Mouse (Mus musculus): Measurements from ENCODE around the gene Epgn.

Gene Epgn

DNA sequence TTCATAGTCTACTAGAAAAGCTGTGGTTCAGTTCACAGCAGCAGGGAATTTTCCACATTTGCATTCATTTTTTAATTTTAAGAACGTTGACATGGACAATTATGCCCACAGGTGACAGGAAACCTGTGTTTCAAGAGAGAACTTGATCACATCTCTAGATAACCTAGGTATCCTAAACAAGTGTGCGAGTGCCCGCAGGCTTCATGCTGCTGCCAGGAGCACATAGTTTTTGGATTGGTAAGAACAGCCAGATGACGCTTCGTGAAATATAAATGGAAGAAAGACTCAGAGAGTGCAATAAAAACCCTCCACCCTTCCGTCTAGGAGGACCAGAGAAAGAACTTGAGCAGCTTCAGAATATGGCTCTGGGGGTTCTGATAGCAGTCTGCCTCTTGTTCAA is at the start of gene Epgn:
TSS of gene Epgn (plus strand) at position 301 of the 400 bp plus-strand sequence.
- no peak for DNase-seq

DNA sequence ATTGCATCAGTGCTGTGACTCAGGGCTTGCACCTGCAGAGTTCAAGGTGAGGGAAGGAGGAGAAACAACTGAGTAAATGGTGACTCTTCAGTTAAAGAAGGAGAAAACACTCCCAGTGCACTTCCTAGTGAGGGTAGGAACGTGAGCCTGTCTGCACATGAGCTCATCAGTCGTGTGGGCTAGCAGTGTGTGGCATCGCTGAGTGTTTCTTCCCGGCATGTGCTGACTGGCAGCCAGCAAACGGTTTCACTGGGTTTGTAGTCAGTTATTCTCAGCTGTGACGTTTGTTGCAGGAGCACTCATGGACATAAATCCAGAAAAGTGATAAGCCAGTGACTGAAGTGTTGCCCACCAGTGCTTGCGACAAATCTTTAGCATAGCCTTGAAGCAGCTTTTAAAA is 47.0 kb upstream of the Epgn start:
- DNase-seq = no peak

DNA sequence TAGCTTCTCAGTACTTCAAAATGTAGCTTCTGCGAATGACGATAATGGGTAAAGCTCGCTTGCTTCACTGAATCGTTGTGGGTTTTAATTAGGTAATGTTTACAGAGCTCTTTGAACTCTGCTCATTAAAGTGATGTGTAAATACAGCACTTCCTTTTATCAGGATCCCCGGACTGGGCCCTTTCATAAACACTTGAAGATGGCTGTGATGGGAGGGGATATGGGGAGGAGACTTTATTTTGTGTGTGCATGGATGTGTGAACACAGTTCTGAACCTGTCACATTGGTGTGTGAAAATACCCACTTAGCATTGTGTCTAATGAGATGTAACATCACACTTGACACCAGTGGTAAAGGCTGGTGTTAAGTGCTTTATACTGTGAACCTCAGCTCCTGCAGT is 39.7 kb upstream of the Epgn start:
- no peak for DNase-seq

DNA sequence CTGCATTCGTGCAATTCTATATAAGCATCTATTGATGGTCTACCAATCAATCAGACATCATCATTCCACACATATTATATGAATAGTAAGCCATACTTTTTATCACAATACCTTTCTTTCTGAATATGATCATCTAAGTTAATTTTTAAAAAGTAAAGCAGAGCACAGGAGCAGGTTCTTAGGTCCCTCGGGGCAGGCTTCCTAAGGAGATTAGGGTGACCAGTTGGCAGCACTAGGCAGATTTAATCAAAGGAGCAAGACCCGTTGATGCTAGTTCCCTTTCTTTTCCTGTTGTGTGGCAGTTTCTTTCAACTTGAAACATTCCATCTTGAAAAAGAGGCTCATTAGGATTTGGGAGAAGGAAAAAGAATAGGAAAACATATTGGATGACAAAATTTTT is 39.1 kb upstream of the Epgn start:
- DNase-seq = no peak

DNA sequence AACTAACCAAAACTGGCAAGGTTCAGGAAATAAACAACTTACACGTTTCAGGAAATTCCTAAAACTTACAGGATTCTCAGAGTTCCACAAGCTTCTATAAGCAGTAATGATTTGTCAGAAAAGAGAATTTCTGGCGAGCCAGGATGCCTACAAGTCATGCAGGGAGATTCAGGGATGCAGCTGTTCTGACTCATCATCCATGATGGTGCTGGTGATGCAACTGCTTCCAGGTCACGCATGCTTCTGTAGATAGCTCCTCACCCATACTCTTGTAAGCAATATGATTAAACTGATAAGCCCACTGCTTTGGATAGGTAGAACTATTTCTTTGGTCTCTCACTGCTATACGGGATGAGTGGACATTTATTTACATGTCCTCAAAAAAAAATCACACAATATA is 38.7 kb upstream of the Epgn start:
- no peak for DNase-seq

DNA sequence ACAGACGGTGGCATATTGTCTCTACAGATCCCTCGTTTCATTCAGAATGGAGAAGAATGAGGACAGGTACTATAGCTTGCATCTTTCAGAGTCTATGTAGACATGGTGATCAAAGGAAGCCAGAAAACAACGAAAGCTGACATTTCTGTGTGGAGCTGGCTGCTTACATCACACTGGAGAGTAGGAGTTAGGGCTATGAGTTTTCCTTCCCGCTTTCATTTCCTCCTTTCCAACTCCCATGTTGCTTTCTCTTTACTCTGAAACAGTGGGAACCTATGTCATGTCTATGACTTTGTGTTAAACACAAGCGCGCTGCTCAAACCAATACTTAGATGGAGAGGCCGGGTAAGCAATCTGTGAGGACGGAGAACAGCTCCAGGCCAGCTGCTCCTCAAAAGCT is 27.3 kb upstream of the Epgn start:
- no peak for DNase-seq

DNA sequence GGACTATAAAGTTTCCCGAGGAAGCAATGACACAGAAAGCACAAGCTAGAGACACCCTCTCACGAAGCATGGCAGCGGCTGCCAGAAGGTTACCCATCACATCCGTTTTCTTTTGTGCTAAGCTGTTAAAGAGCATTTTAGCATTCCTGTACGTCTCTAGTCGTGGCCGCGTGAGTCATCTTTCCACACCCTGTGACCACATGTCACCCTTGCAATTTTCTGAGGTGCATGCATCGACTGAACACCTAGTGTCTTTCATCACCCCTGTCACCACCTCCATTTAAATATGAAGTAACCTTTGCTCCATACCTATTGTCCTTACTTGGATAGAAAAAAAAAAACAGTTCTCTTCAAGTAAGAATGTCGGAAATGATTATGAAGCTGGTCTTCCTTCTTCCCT is 12.0 kb upstream of the Epgn start:
- no peak for DNase-seq

DNA sequence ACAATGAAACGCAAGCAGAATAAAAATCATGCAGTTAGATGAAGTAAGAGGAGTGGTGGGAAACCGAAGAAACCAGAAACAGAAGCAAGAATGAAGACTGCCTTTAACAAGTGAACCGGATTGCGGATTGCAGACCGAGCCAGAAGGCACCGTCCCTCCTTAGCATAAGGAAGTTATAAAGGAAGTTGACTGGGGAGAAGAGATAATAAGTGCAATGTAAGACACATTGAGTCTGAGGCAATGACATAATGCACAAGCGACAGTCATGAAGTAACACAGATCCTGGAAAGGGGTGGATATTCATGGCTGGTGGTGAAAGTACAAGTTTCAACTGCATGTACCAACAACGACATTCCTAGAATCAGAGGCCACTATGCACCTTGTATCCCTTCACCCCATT is 4.2 kb upstream of the Epgn start:
- DNase-seq = no peak

DNA sequence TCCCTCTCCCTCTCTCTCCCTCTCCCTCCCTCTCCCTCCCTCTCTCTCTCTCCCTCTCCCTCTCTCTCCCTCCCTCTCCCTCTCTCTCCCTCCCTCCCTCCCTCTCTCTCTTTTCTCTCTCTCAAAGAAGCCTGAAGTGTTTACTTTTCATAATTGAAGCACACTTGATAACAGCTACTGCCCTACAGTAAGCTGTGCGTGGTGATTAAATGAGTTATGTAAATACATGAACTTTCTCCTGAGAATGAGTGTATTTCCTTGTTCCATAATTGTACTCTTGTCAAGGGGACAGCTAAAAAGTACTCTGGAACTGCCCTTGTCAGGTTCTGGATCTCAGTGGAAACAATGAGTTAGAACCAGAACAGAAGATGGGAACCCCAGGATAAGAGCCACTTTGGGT is 576 bp downstream of the Epgn start:
- DNase-seq = no peak

DNA sequence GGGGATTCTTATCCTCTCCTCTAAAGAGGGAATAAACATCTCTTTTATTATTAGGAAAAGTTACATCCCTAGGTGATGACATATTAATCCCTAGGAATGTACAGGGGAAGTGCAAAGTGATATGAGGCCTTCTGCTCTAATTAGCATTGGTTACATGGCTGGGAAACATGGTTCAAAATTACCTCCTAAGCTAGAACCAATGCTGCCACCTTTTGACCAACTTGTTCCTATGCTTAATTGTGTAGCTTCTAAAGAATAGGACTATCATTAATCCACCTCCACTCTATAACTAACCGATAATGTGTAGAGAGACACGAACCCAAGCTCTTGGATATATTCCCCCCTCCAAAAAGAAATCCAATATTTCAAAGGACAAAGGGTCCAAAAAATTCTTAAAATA is 3.4 kb downstream of the Epgn start:
- no peak for DNase-seq

DNA sequence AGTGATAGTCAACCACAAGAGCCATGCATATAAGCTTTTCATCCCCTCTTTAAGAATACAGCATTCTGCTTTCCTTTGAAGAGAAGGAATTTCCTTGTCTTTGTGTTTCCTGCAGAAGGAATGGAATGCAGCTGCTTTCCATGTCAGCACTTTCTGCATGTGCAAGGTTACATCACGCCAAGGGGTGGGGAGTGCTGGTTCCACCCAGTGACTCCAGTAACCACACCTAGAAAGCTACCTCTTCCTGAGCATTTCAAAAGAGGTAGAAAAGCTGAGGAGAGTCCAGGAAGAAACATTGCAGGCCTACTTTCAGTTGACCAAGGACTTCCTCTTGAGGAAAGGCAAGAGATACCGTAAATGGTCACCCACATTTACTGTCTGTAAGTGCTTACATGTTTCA is 8.1 kb downstream of the Epgn start:
- DNase-seq = no peak

DNA sequence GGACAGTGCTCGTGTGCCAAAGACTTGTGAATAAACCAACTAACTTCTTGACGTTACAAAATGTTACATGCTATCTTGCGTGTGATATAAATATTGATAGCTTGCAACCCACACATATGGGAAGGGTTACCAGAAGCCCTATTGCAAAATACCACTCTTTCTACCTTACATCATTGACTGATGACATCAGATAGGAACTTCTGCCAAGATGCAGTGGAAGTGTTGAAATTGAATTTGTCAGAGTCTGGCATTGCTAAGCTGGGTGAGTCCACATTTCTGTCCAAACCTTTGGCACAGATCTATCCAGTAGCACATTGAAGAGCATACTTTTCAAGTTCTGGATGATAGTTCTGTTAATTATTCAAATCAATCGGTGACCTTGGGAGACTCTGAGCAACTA is 9.4 kb downstream of the Epgn start:
- no peak for DNase-seq

DNA sequence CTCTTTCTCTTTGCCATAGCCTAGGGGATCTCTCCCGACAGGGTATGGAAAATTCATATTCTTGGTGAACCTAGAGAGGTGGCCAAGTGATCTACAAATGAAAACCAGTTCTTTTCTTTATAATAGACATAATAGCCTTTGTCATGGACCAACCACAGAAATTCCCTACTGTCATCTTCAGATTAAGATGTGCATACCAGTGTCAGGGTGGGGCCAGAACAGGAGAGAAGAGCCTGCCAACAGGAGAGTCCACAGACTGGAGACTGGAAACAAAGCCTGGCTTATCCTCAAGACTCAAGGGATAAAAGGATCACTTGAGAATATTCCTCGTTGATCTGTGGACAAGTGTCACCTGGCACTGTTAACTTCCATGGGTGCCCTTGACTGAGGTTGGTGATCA is 10.5 kb downstream of the Epgn start:
- no peak for DNase-seq

DNA sequence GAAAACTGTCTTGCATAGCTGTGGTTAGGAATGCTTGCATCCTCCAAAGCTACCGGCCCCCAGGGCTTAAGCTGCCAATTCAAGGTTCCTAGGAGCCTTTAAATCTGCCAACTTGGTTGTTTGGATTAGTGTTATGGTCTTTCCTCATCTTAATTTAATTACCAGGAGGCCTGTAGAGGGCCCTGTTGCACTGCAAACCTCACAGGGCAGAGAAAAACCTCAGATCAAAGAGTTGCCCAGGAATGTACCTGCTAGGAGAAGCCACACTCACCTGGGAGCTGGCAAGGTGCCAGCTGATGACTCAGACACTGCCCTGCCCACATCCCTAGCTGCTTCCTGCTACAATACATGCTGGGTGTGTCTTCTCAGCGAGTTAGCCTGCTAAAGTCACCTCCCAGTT is 11.3 kb downstream of the Epgn start:
- peak; percentile 2 to 8 for DNase-seq

DNA sequence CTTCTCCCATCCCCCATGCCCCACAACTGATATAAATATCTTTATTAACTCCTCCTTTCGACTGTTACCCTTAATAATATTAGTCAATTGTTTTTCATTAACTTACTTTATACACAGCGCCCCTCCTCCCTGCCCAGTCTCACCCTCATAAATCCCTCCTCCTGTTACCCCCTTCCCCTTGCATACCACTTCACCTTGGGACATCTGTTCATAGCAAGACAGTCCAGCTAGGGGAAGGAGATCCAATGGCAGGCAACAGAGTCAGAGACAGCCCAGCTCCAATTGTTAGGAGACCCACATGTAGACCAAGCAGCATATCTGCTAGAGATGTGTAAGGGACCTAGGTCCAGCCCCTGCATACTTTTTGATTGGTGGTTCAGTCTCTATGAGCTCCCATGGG is 11.7 kb downstream of the Epgn start:
- DNase-seq = no peak

DNA sequence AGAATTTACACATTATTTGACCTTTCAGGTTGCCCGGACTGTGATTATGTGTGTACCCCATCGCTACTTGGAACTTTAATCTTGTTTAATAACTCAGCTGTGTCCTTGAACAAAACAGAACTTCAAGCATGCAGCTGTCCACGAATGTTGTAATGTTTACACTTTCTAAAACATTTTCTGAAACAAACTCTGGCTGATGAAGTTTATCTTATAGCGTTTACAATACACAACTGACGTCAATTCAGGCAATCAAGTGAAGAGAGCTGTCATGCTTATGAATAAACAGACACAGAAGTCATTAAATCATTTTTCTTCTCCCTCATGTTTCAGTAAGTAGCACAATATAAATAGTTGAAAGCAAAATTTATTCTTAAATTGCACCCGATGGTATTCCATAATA is 20.7 kb downstream of the Epgn start:
- DNase-seq = no peak

DNA sequence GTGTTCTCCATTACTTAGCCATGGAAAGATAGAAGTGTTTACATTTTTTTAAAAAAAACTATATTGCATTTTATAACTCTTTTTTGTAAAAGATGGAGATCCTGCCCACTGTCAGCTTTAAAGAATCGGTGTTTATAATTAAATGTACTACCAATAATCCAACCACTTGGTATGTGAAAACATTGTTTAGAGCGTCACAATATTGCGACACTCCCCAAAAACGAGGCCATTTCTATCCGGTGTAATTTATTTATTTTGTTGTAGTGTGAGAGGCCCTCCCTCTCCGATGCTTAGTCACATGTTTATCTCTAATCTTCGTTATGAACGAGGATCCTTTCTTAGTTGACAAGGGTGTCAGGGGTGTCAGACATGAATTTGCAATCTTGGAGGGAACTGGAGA is 21.1 kb downstream of the Epgn start:
- DNase-seq = no peak

DNA sequence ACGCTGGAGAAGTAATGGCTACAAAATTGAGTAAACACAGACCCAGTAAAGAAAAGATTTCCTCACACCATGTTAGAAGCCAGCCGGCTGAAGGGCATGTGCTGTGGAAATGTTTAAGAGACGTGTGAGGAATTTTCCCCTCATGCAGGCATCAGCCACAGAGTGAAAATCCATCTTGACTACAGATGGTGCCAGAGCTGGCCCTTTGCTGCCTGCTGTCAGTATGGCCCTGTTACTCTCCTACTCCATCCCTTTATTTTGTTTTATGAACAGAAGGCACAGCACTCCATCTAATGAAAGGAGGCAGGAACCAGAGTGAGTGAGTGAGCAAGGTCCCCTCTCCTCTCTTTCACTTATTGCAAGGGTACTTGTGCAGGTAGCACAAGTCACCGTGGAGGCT is 45.1 kb downstream of the Epgn start:
- DNase-seq = no peak

DNA sequence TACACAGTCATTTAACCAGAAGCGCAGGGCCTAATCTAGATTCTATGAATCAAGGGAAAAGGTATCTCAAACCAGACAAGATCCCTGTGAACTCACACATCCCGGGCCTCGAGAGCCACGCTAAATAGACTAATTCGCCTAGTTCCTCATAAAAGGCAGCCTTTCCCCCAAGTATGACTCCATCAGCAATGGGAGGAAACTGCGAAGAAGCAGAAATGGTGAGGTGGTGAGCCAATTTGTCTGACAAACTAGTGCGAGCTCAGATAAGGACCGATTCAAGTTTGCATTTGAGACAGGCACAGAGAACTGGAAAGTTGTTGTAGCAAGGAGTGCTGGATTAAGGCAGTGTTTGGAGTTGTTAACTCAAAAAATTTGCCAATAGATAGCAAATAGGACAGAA is 46.4 kb downstream of the Epgn start:
- no peak for DNase-seq

DNA sequence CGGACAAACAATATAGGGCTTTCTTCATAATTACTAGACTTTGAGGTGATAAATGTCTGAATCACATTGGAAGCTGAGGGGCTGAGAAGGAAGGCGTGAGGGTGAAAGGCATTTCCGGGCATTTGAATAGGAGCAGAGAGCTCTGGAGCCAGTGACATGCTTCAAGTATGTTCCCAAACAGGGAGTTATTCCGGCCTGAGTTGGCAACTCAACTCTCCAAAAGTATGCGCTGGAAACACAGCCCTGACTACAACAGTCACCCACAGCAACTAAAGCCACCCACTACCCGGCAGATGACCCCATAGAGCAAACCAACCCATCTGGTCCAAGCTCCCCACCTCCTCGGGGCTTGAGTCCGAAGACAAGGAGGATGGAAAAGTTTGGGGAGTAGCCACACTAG is 46.8 kb downstream of the Epgn start:
- DNase-seq = no peak

DNA sequence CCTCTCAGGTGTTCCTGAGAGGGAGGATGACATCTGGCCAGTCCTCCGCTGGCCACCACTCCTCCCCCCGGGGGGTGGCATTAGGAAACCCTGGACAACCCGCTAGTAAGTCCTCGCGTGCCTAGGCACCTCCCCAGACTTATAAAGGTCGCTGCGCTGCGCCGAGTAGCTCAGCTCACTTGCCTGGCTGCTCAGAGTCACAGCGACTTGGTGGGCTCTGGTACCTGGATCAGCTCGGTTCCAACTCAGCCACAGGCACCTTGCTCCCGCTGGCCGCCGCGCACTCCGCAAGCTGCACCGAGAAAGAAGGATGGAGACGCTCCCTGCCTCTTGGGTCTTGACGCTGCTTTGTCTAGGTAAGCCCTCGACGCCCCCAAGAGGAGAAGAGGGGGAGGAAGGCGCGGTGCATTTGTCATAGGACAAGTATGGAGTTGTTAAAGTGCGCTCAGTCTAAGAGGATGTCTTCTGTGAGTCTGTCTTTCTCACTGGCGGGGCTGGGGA is 47.2 kb downstream of the Epgn start, which contains the start of gene Ereg:
TSS of gene Ereg (plus strand) at position 173 of the 501 bp plus-strand sequence.
- no peak for DNase-seq

DNA sequence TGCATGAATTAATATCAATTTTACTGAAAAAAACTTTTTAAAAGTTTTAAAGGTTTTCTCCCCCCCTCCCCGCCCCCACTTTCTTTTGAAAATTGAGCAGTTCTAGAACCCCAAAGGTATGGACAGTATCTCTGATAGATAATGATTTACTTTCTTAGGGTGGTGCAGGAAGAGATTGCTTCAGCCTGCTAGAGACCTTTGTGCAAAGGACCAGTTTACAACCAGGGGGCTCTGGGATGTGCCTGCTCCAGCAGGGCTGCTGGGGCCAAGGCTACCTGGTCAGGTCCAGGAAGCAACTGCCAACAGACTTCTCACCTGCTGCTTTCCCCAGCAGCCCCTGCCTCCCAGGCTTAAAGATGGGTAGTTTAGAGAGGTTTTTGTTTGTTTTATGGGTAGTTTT is 47.8 kb downstream of the Epgn start:
- no peak for DNase-seq

DNA sequence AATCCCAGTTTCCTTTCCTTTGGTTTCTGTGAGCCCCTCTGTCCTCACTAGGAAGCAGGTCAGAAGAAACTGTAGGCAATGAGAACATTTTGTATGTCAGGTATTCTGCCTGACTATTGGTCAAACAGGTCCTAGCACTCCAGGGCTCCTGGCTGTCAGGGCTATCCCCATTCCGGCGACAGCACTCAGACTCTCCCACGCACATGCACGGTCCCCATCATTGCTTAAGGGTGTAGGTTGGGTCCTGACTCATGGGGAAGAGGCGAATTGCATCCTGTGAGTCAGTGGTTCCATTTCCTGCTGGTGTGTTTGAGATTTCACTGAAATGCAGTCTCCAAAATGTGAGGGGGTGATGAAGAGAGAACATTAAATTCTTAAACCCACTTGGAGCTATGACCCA is 55.8 kb downstream of the Epgn start:
- no peak for DNase-seq

All from cerebellum, adult 18-20 months (tissue).